Mouse (Mus musculus): ENCODE measurements around the gene Olfm3. TPM values are rescaled to one million over a fixed set of nuclear protein-coding genes. Genes with fewer than 3 reads are reported as not detected.

The Olfm3 gene
- polyA plus RNA-seq, 1 experiment from 2014 or later: 0.09 TPM

- Histone ChIP-seq H3K36me3 (ENCODE audit: control insufficient read depth, insufficient read depth, low read length) (no peaks in the 10 kb centered on the region), H3K4me2 (ENCODE audit: low read depth, low read length) (no peak overlapping the region), H3K27me3 (replicated peaks; ENCODE audit: control insufficient read depth, insufficient read depth, low read length) (no peaks in the 10 kb centered on the region), H3K4me1 (ENCODE audit: control insufficient read depth, insufficient read depth, low read length) (no peaks in the 10 kb centered on the region), H3K4me3 (ENCODE audit: low read length) (no peak overlapping the region), H3K9ac (ENCODE audit: low read depth, low read length) (no peak overlapping the region), H3K9me3 (ENCODE audit: control insufficient read depth, low read length) (no peaks in the 10 kb centered on the region), H3K27ac (ENCODE audit: low read length) (no peak overlapping the region)
- no peak for ATAC-seq
- 87% methylated on average over 2 of the region's 2 CpGs for WGBS
Measured at GRCm38 (mm10) chr3:114932881-114933280, 29.0 kb downstream of the Olfm3 start.

- H3K4me1 ChIP-seq (ENCODE audit: control insufficient read depth, insufficient read depth, low read length): no peaks in the 10 kb centered on the region
- H3K27ac ChIP-seq (ENCODE audit: low read length): no peak overlapping the region
- H3K27me3 ChIP-seq (replicated peaks; ENCODE audit: control insufficient read depth, insufficient read depth, low read length): no peaks in the 10 kb centered on the region
- H3K36me3 ChIP-seq (ENCODE audit: control insufficient read depth, insufficient read depth, low read length): no peaks in the 10 kb centered on the region
- H3K4me3 ChIP-seq (ENCODE audit: low read length): no peak overlapping the region
- H3K9ac ChIP-seq (ENCODE audit: low read depth, low read length): no peak overlapping the region
- no peak overlapping the region for H3K4me2 ChIP-seq (ENCODE audit: low read depth, low read length)
- no peak for ATAC-seq
- H3K9me3 ChIP-seq (ENCODE audit: control insufficient read depth, low read length): no peaks in the 10 kb centered on the region
Measured at GRCm38 (mm10) chr3:114954904-114955303, 51.0 kb downstream of the Olfm3 start.

GRCm38 (mm10) chr3:114959311-114959967, 55.6 kb downstream of the Olfm3 start:
- H3K4me3 ChIP-seq (ENCODE audit: low read length): no peak overlapping the region
- no peaks in the 10 kb centered on the region for H3K36me3 ChIP-seq (ENCODE audit: control insufficient read depth, insufficient read depth, low read length)
- H3K4me2 ChIP-seq (ENCODE audit: low read depth, low read length): no peak overlapping the region
- no peak overlapping the region for H3K9ac ChIP-seq (ENCODE audit: low read depth, low read length)
- no peaks in the 10 kb centered on the region for H3K4me1 ChIP-seq (ENCODE audit: control insufficient read depth, insufficient read depth, low read length)
- no peaks in the 10 kb centered on the region for H3K27me3 ChIP-seq (replicated peaks; ENCODE audit: control insufficient read depth, insufficient read depth, low read length)
- no peak overlapping the region for H3K27ac ChIP-seq (ENCODE audit: low read length)
- 73% methylated on average over 7 of the region's 7 CpGs for WGBS
- H3K9me3 ChIP-seq (ENCODE audit: control insufficient read depth, low read length): no peaks in the 10 kb centered on the region
- no peak for ATAC-seq

GRCm38 (mm10) chr3:114962316-114963083, 58.6 kb downstream of the Olfm3 start:
- no peaks in the 10 kb centered on the region for H3K27me3 ChIP-seq (replicated peaks; ENCODE audit: control insufficient read depth, insufficient read depth, low read length)
- H3K9ac ChIP-seq (ENCODE audit: low read depth, low read length): no peak overlapping the region
- H3K4me3 ChIP-seq (ENCODE audit: low read length): no peak overlapping the region
- no peaks in the 10 kb centered on the region for H3K36me3 ChIP-seq (ENCODE audit: control insufficient read depth, insufficient read depth, low read length)
- H3K4me2 ChIP-seq (ENCODE audit: low read depth, low read length): no peak overlapping the region
- H3K4me1 ChIP-seq (ENCODE audit: control insufficient read depth, insufficient read depth, low read length): no peaks in the 10 kb centered on the region
- ATAC-seq: no peak
- H3K27ac ChIP-seq (ENCODE audit: low read length): no peak overlapping the region
- H3K9me3 ChIP-seq (ENCODE audit: control insufficient read depth, low read length): no peaks in the 10 kb centered on the region
- 75% methylated on average over 4 of the region's 4 CpGs for WGBS

GRCm38 (mm10) chr3:114971183-114971582, 67.3 kb downstream of the Olfm3 start:
- Histone ChIP-seq H3K27me3 (replicated peaks; ENCODE audit: control insufficient read depth, insufficient read depth, low read length) (no peaks in the 10 kb centered on the region), H3K27ac (ENCODE audit: low read length) (no peak overlapping the region), H3K9ac (ENCODE audit: low read depth, low read length) (no peak overlapping the region), H3K4me1 (ENCODE audit: control insufficient read depth, insufficient read depth, low read length) (no peaks in the 10 kb centered on the region), H3K4me3 (ENCODE audit: low read length) (no peak overlapping the region), H3K4me2 (ENCODE audit: low read depth, low read length) (no peak overlapping the region), H3K36me3 (ENCODE audit: control insufficient read depth, insufficient read depth, low read length) (no peaks in the 10 kb centered on the region), H3K9me3 (ENCODE audit: control insufficient read depth, low read length) (no peaks in the 10 kb centered on the region)
- ATAC-seq: no peak

GRCm38 (mm10) chr3:114972522-114972921, 68.6 kb downstream of the Olfm3 start:
- ATAC-seq: no peak
- H3K4me1 ChIP-seq (ENCODE audit: control insufficient read depth, insufficient read depth, low read length): no peaks in the 10 kb centered on the region
- 66% methylated on average over 1 of the region's 1 CpGs for WGBS

GRCm38 (mm10) chr3:114990828-114991227, 87.0 kb downstream of the Olfm3 start:
- Histone ChIP-seq H3K9me3 (ENCODE audit: control insufficient read depth, low read length) (no peaks in the 10 kb centered on the region), H3K9ac (ENCODE audit: low read depth, low read length) (no peak overlapping the region), H3K4me3 (ENCODE audit: low read length) (no peak overlapping the region), H3K27me3 (replicated peaks; ENCODE audit: control insufficient read depth, insufficient read depth, low read length) (no peaks in the 10 kb centered on the region), H3K27ac (ENCODE audit: low read length) (no peak overlapping the region), H3K36me3 (ENCODE audit: control insufficient read depth, insufficient read depth, low read length) (no peaks in the 10 kb centered on the region), H3K4me1 (ENCODE audit: control insufficient read depth, insufficient read depth, low read length) (no peaks in the 10 kb centered on the region), H3K4me2 (ENCODE audit: low read depth, low read length) (no peak overlapping the region)
- WGBS: 88% methylated on average over 2 of the region's 2 CpGs
- no peak for ATAC-seq

More at GRCm38 (mm10) chr3:114972522-114972921, 68.6 kb downstream of the Olfm3 start:
- H3K9ac ChIP-seq (ENCODE audit: low read depth, low read length): no peak overlapping the region
- H3K4me2 ChIP-seq (ENCODE audit: low read depth, low read length): no peak overlapping the region
- no peaks in the 10 kb centered on the region for H3K27me3 ChIP-seq (replicated peaks; ENCODE audit: control insufficient read depth, insufficient read depth, low read length)
- H3K36me3 ChIP-seq (ENCODE audit: control insufficient read depth, insufficient read depth, low read length): no peaks in the 10 kb centered on the region
- H3K27ac ChIP-seq (ENCODE audit: low read length): no peak overlapping the region
- no peaks in the 10 kb centered on the region for H3K9me3 ChIP-seq (ENCODE audit: control insufficient read depth, low read length)
- no peak overlapping the region for H3K4me3 ChIP-seq (ENCODE audit: low read length)

GRCm38 (mm10) chr3:114995956-114996355, 92.1 kb downstream of the Olfm3 start:
- Histone ChIP-seq H3K27ac (ENCODE audit: low read length) (no peak overlapping the region), H3K9ac (ENCODE audit: low read depth, low read length) (no peak overlapping the region), H3K4me1 (ENCODE audit: control insufficient read depth, insufficient read depth, low read length) (no peaks in the 10 kb centered on the region), H3K36me3 (ENCODE audit: control insufficient read depth, insufficient read depth, low read length) (no peaks in the 10 kb centered on the region), H3K4me3 (ENCODE audit: low read length) (no peak overlapping the region), H3K9me3 (ENCODE audit: control insufficient read depth, low read length) (no peaks in the 10 kb centered on the region), H3K4me2 (ENCODE audit: low read depth, low read length) (no peak overlapping the region), H3K27me3 (replicated peaks; ENCODE audit: control insufficient read depth, insufficient read depth, low read length) (no peaks in the 10 kb centered on the region)
- 49% methylated on average over 1 of the region's 1 CpGs for WGBS
- ATAC-seq: no peak

GRCm38 (mm10) chr3:115027560-115027959, 123.7 kb downstream of the Olfm3 start:
- WGBS: 86% methylated on average over 3 of the region's 3 CpGs
- H3K9ac ChIP-seq (ENCODE audit: low read depth, low read length): no peak overlapping the region
- H3K4me1 ChIP-seq (ENCODE audit: control insufficient read depth, insufficient read depth, low read length): no peaks in the 10 kb centered on the region
- H3K4me2 ChIP-seq (ENCODE audit: low read depth, low read length): no peak overlapping the region
- no peaks in the 10 kb centered on the region for H3K9me3 ChIP-seq (ENCODE audit: control insufficient read depth, low read length)
- H3K27ac ChIP-seq (ENCODE audit: low read length): no peak overlapping the region
- no peak for ATAC-seq
- H3K36me3 ChIP-seq (ENCODE audit: control insufficient read depth, insufficient read depth, low read length): no peaks in the 10 kb centered on the region
- no peaks in the 10 kb centered on the region for H3K27me3 ChIP-seq (replicated peaks; ENCODE audit: control insufficient read depth, insufficient read depth, low read length)
- no peak overlapping the region for H3K4me3 ChIP-seq (ENCODE audit: low read length)
